Mouse (Mus musculus) G1E-ER4 (cell line): ENCODE data around the gene Myh7b. TPM values are rescaled to one million over a fixed set of nuclear protein-coding genes. Genes with fewer than 3 reads are reported as not detected.

Source experiments
- GATA1 ChIP-seq: IDR thresholded peaks from one replicate; pipeline ENCODE4 v1.8.0; 2012; ENCODE audit warnings: low read length, inconsistent platforms
- polyA plus RNA-seq: library from polyadenylated mRNA; stranded (reverse); fragments of >175 nt; gene quantifications from 2 replicates; pipeline ENCODE4 v1.2.3, GENCODE M21; 2012

Myh7b gene
- 4.0 and 6.5 TPM in 2 replicates for polyA plus RNA-seq

GRCm38 (mm10) chr2:155610978-155611377, at the start of gene Myh7b:
Gene Myh7b (plus strand): TSS chr2:155611212.
- no peak for TF ChIP-seq GATA1

- TF ChIP-seq GATA1: no peak
Measured at GRCm38 (mm10) chr2:155562209-155562608, 48.8 kb upstream of the Myh7b start.

- TF ChIP-seq GATA1: no peak
Measured at GRCm38 (mm10) chr2:155562934-155563333, 48.1 kb upstream of the Myh7b start.

GRCm38 (mm10) chr2:155567751-155568150, 43.3 kb upstream of the Myh7b start:
- peak; percentile 99 for TF ChIP-seq GATA1

GRCm38 (mm10) chr2:155569223-155569807, 41.7 kb upstream of the Myh7b start:
- TF ChIP-seq GATA1: no peak

- no peak for TF ChIP-seq GATA1
Measured at GRCm38 (mm10) chr2:155573001-155573400, 38.0 kb upstream of the Myh7b start.

GRCm38 (mm10) chr2:155573996-155574395, 37.0 kb upstream of the Myh7b start:
- TF ChIP-seq GATA1: no peak

GRCm38 (mm10) chr2:155574700-155575099, 36.3 kb upstream of the Myh7b start:
- no peak for TF ChIP-seq GATA1

- no peak for TF ChIP-seq GATA1
Measured at GRCm38 (mm10) chr2:155576656-155577055, 34.4 kb upstream of the Myh7b start.

- TF ChIP-seq GATA1: no peak
Measured at GRCm38 (mm10) chr2:155580331-155580730, 30.7 kb upstream of the Myh7b start.

GRCm38 (mm10) chr2:155582384-155582995, 28.5 kb upstream of the Myh7b start:
- TF ChIP-seq GATA1: no peak

GRCm38 (mm10) chr2:155582996-155583395, 28.0 kb upstream of the Myh7b start:
- no peak for TF ChIP-seq GATA1

- no peak for TF ChIP-seq GATA1
Measured at GRCm38 (mm10) chr2:155583927-155584530, 27.0 kb upstream of the Myh7b start.

- TF ChIP-seq GATA1: no peak
Measured at GRCm38 (mm10) chr2:155585082-155585481, 25.9 kb upstream of the Myh7b start.

GRCm38 (mm10) chr2:155585486-155585885, 25.5 kb upstream of the Myh7b start:
- no peak for TF ChIP-seq GATA1

- TF ChIP-seq GATA1: no peak
Measured at GRCm38 (mm10) chr2:155588136-155588535, 22.9 kb upstream of the Myh7b start.

GRCm38 (mm10) chr2:155589521-155589920, 21.5 kb upstream of the Myh7b start:
- no peak for TF ChIP-seq GATA1

- no peak for TF ChIP-seq GATA1
Measured at GRCm38 (mm10) chr2:155590876-155591275, 20.1 kb upstream of the Myh7b start.
